Mouse (Mus musculus): ENCODE data around the gene Tent4a.

- no peak for TF ChIP-seq CTCF (IDR thresholded peaks at IDR 0.05; ENCODE audit: borderline replicate concordance, extremely low read depth, insufficient read depth, insufficient read length)
- no peak for TF ChIP-seq POLR2A (IDR thresholded peaks at IDR 0.05; ENCODE audit: borderline replicate concordance, extremely low read depth, insufficient read depth, insufficient read length, poor library complexity, severe bottlenecking)
These were observed 42.3 kb upstream of the Tent4a start for GRCm38 (mm10) chr13:69576676-69577075.

Measured in brain, embryonic 14.5 days (tissue).